13 mouse cellular contexts compared by ENCODE assay signal in genomic region chr11:57954510-57955184, GRCm38 (mm10). TPM values are rescaled to one million over a fixed set of nuclear protein-coding genes. Genes with fewer than 3 reads are reported as not detected.
DNase-seq lines count a peak whose midpoint lies in the region; ATAC-seq and TF ChIP-seq lines count a peak whose summit lies in the region.
"Had no signal": no experiment of that assay in that cellular context is flagged by ENCODE, and none has a peak within 500 bp of the region (broad histone marks: within the 10 kb centered on the region; RNA-seq: fewer than 3 reads in every experiment).

No protein-coding gene starts in this region.

- TF ChIP-seq EP300 in liver, embryonic 14.5 days (IDR thresholded peaks at IDR 0.05; ENCODE audit: low read depth), result peak; percentile 96

- no peak for DNase-seq in lung, embryonic 14.5 days
- no peak for DNase-seq in lung, postnatal 4 days
- peak; percentile 87 for DNase-seq in c-Kit-negative CD71-positive TER-119-positive erythroid progenitor cells, embryonic 14.5 days (ENCODE audit: low read depth, low spot score)
- DNase-seq in liver, embryonic 14.5 days (ENCODE audit: low read depth in 3 of 3, low spot score in 3 of 3), result peak; percentile 89 to 95 (median 94)
- peak; percentile 48 for DNase-seq in thymus, postnatal 4 days
- DNase-seq in gastrocnemius, postnatal 36 days, result no peak
- no peak for DNase-seq in MN1 (ENCODE audit: low spot score)
- DNase-seq: adrenal gland, postnatal 25 days; cerebellum, adult 9-10 months; gastrocnemius, postnatal 10 days had no signal

- intact Hi-C loops in gastrocnemius, postnatal 36 days (cut with DNase I), result no loop called here

- no peak overlapping the region; the same call in 1 of the 2 replicates for H3K4me2 ChIP-seq in lung, embryonic 14.5 days
- peak overlapping the region; percentile 70 for H3K4me2 ChIP-seq in liver, embryonic 14.5 days (ENCODE audit: low read depth)
- H3K4me2 ChIP-seq: hindbrain, embryonic 12.5 days; limb, embryonic 13.5 days; midbrain, embryonic 11.5 days had no signal

- no peak for TF ChIP-seq CTCF in lung, embryonic 14.5 days (IDR thresholded peaks at IDR 0.05; ENCODE audit: low read depth)
- no peak for TF ChIP-seq CTCF in liver, embryonic 14.5 days (IDR thresholded peaks at IDR 0.05; ENCODE audit: low read depth)

- H3K4me1 ChIP-seq in lung, embryonic 14.5 days (ENCODE audit: insufficient read depth), result no peaks in the 10 kb centered on the region
- H3K4me1 ChIP-seq in liver, embryonic 14.5 days (replicated peaks; ENCODE audit: control insufficient read depth in 2 of 2, insufficient read depth in 2 of 2, low read length in 1 of 2), result peaks cover 70 to 80% of the 10 kb centered on the region in 2 experiments
- H3K4me1 ChIP-seq: hindbrain, embryonic 12.5 days; limb, embryonic 13.5 days had no signal

- H3K27me3 ChIP-seq in lung, embryonic 14.5 days (ENCODE audit: insufficient read depth, low read length), result no peaks in the 10 kb centered on the region
- H3K27me3 ChIP-seq in liver, embryonic 14.5 days (ENCODE audit: control insufficient read depth, insufficient read depth, low read length), result no peaks in the 10 kb centered on the region
- H3K27me3 ChIP-seq: hindbrain, embryonic 12.5 days; limb, embryonic 13.5 days had no signal

- H3K27ac ChIP-seq in lung, embryonic 14.5 days (ENCODE audit: low read depth), result no peak overlapping the region
- peak overlapping the region; percentile 97 for H3K27ac ChIP-seq in liver, embryonic 14.5 days
- H3K27ac ChIP-seq: hindbrain, embryonic 12.5 days; limb, embryonic 13.5 days had no signal

- WGBS in lung, embryonic 14.5 days, result 36% methylated on average over 10 of the region's 10 CpGs
- WGBS in liver, embryonic 14.5 days (ENCODE audit: insufficient replicate concordance), result 12% methylated on average over 10 of the region's 10 CpGs

- no peaks in the 10 kb centered on the region for H3K36me3 ChIP-seq in lung, embryonic 14.5 days (ENCODE audit: insufficient read depth)
- no peaks in the 10 kb centered on the region for H3K36me3 ChIP-seq in liver, embryonic 14.5 days (replicated peaks; ENCODE audit: control insufficient read depth, insufficient read depth, low read depth)
- H3K36me3 ChIP-seq: hindbrain, embryonic 12.5 days; limb, embryonic 13.5 days had no signal

- no peak overlapping the region for H3K4me3 ChIP-seq in lung, embryonic 14.5 days (ENCODE audit: low read depth, low read length)
- peak overlapping the region; percentile 28 to 31; a peak in 3 of 4 replicates for H3K4me3 ChIP-seq in liver, embryonic 14.5 days (ENCODE audit: insufficient read depth in 1 of 2, low read depth in 2 of 2, low read length in 2 of 2)
- H3K4me3 ChIP-seq: hindbrain, embryonic 12.5 days; limb, embryonic 13.5 days had no signal

- H3K9ac ChIP-seq in lung, embryonic 14.5 days, result no peak overlapping the region
- peak overlapping the region; percentile 75 for H3K9ac ChIP-seq in liver, embryonic 14.5 days (replicated peaks)
- H3K9ac ChIP-seq: hindbrain, embryonic 12.5 days; limb, embryonic 13.5 days had no signal

- no peaks in the 10 kb centered on the region for H3K9me3 ChIP-seq in lung, embryonic 14.5 days (ENCODE audit: low read depth, low read length)
- H3K9me3 ChIP-seq in liver, embryonic 14.5 days (ENCODE audit: control insufficient read depth, low read length), result no peaks in the 10 kb centered on the region
- H3K9me3 ChIP-seq: hindbrain, embryonic 12.5 days; limb, embryonic 13.5 days had no signal

- ATAC-seq in lung, embryonic 14.5 days (ENCODE audit: insufficient read depth), result peak; percentile 35; the same call in 1 of the 2 replicates
- ATAC-seq in liver, embryonic 14.5 days (ENCODE audit: insufficient read depth), result peak; percentile 89

RNA-seq across cellular contexts. Expression of gene Larp1, which starts 54.2 kb away (rescaled TPM):
- polyA plus RNA-seq in lung, embryonic 14.5 days (2014; fragmentation: Nextera tagmentation; extraction: Ambion mirVana), result 24.7 and 26.9 TPM in 2 replicates
- polyA plus RNA-seq in liver, embryonic 14.5 days (2012; rRNA removed), result 21.1 and 25.5 TPM in 2 replicates
- polyA plus RNA-seq in liver, embryonic 14.5 days (2014; fragmentation: Nextera tagmentation; extraction: Ambion mirVana), result 15.8 and 19.0 TPM in 2 replicates
- total RNA-seq in gastrocnemius, postnatal 36 days (2021), result 10 to 100 TPM; 81.7 to 82.8 TPM

Comparison
In these comparisons a context has a peak if more than half of its experiments do, and no peak if none do; other contexts are left out.
1. DNase-seq: peak in c-Kit-negative CD71-positive TER-119-positive erythroid progenitor cells, embryonic 14.5 days (single experiment), liver, embryonic 14.5 days (3 of 3) and thymus, postnatal 4 days (single experiment); none in lung, embryonic 14.5 days (single experiment), lung, postnatal 4 days (0 of 2), gastrocnemius, postnatal 36 days (0 of 2) and MN1 (single experiment).